Mouse (Mus musculus): ENCODE results near the gene Sh3yl1. TPM values are rescaled to one million over a fixed set of nuclear protein-coding genes. Genes with fewer than 3 reads are reported as not detected.

Gene Sh3yl1
- total and polyA plus RNA-seq, 2 experiments from 2014 or later, result 25.1 to 54.3 TPM

DNA sequence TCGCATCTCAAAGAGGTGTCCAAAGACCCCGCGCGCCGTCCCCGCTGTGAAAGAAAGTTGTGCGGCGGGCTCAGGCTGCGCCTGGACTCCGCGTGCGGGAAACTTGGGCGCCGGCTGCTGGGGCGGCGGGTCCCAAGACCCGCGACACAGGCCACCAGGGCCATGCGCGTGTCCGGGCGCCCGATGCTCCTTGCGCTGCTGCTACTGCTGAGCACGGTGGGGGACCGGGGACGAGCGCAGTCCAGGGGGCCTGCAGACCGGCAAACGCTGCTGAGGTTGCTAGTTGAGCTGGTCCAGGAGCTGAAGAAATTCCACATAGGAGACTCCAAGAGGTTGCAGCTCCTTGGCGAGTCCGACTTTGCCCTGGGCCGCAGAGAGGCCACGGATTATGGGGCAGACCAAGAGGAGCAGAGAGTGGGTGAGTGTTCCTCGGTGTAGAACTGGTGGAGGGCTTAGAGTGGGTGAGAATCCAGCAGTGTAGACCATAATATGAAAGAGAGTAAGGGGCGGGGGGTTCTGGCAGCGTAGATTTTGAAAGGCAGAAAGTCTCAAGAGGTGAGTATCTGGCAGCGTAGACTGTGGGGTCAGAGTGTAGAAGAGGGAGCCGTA lies 26.7 kb upstream of the Sh3yl1 start:
- Histone ChIP-seq H3K9ac (peak overlapping the region; percentile 47), H3K4me2 (ENCODE audit: low read depth) (peak overlapping the region; percentile 98), H3K27ac (ENCODE audit: low read depth, low read length) (no peak overlapping the region), H3K4me1 (ENCODE audit: insufficient read depth) (0 out of 2 replicates have a peak, but pooled peaks cover 5% of the 10 kb centered on the region), H3K9me3 (ENCODE audit: low read length) (no peaks in the 10 kb centered on the region), H3K36me3 (ENCODE audit: insufficient read depth) (no peaks in the 10 kb centered on the region), H3K27me3 (ENCODE audit: insufficient read depth, low read length) (peaks cover 21% of the 10 kb centered on the region), H3K4me3 (ENCODE audit: low read depth, low read length) (peak overlapping the region; percentile 47)
- ATAC-seq (peak; percentile 48), DNase-seq (no peak)
- 8% methylated on average over 39 of the region's 39 CpGs for WGBS
- TF ChIP-seq CTCF (IDR thresholded peaks at IDR 0.05; ENCODE audit: low read depth), result no peak

DNA sequence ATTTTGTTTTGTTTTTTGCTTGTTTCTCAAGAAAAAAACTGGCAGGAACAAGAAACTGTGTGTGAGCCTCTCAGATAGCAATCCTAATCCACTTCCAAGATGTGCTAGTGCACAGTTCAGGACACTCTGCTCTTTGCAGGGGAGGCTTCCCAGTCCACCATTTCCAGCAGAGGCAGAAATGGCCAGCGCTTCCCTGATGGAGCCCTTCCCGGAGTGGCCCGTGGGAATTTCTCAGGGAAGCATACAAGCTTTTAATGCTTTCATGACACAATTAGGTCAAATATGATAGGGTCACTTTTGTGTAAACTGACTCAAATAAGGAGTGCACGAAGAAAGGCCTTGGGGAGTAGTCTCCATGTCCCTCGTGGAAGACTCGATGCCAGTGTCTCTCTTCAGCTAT lies 25.6 kb upstream of the Sh3yl1 start:
- no peak for TF ChIP-seq CTCF (IDR thresholded peaks at IDR 0.05; ENCODE audit: low read depth)

DNA sequence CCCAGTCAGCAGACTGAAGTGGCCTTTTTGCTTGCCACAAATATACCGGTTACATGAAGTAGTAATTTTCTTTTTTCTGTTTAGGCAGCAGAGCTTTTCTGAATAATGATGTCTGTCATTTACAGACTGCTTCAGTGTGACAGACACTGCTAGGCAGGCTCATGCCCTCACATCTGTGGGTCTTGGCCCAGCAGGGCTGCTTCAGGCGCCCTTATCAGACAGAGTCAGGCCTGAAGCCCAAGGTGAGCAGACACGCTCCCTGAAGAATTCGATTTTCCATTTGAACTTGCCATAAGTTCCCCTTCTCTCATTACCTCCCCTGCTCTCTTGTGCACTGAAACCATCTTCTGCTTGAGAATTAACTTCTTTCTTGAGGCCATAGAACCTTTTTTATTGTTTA lies 23.5 kb upstream of the Sh3yl1 start:
- no peak overlapping the region for H3K4me2 ChIP-seq (ENCODE audit: low read depth)
- no peak overlapping the region for H3K4me3 ChIP-seq (ENCODE audit: low read depth, low read length)
- ATAC-seq, result no peak
- no peak for TF ChIP-seq CTCF (IDR thresholded peaks at IDR 0.05; ENCODE audit: low read depth)
- no peaks in the 10 kb centered on the region for H3K36me3 ChIP-seq (ENCODE audit: insufficient read depth)
- no peak overlapping the region for H3K27ac ChIP-seq (ENCODE audit: low read depth, low read length)
- 0 out of 2 replicates have a peak, but pooled peaks cover 5% of the 10 kb centered on the region for H3K4me1 ChIP-seq (ENCODE audit: insufficient read depth)
- DNase-seq, result no peak
- H3K9ac ChIP-seq, result no peak overlapping the region
- peaks cover 19% of the 10 kb centered on the region for H3K27me3 ChIP-seq (ENCODE audit: insufficient read depth, low read length)
- WGBS, result 82% methylated on average over 4 of the region's 4 CpGs
- no peaks in the 10 kb centered on the region for H3K9me3 ChIP-seq (ENCODE audit: low read length)

More for the DNA sequence above, 25.6 kb upstream of the Sh3yl1 start:
- Histone ChIP-seq H3K4me2 (ENCODE audit: low read depth) (no peak overlapping the region), H3K4me3 (ENCODE audit: low read depth, low read length) (no peak overlapping the region), H3K27ac (ENCODE audit: low read depth, low read length) (no peak overlapping the region), H3K9ac (no peak overlapping the region), H3K4me1 (ENCODE audit: insufficient read depth) (0 out of 2 replicates have a peak, but pooled peaks cover 5% of the 10 kb centered on the region), H3K36me3 (ENCODE audit: insufficient read depth) (no peaks in the 10 kb centered on the region), H3K9me3 (ENCODE audit: low read length) (no peaks in the 10 kb centered on the region), H3K27me3 (ENCODE audit: insufficient read depth, low read length) (peaks cover 21% of the 10 kb centered on the region)
- 79% methylated on average over 6 of the region's 6 CpGs for WGBS
- no peak for DNase-seq
- ATAC-seq, result no peak

DNA sequence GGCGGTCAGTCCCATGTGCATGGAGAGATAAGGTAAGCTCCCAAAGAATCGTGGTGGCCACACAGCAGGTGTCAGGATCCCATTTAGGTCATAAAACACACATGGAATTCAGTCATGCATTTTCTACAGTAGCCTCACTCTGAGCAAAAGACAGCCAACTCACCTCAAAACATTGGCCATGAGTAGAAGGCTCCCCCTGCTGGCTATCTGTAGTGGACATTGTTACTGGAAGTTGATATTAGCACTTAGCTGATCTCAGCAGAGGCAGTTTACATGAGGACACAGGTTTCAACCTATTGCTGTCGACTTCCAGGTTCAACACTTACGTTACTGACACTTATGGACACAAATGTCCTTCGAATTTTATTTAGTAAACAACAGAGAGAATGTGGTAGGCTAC lies 21.4 kb upstream of the Sh3yl1 start:
- DNase-seq, result peak; percentile 78
- Histone ChIP-seq H3K27ac (ENCODE audit: low read depth, low read length) (no peak overlapping the region), H3K27me3 (ENCODE audit: insufficient read depth, low read length) (peaks cover 9% of the 10 kb centered on the region), H3K36me3 (ENCODE audit: insufficient read depth) (no peaks in the 10 kb centered on the region), H3K9me3 (ENCODE audit: low read length) (no peaks in the 10 kb centered on the region), H3K4me1 (ENCODE audit: insufficient read depth) (no peaks in the 10 kb centered on the region), H3K4me2 (ENCODE audit: low read depth) (no peak overlapping the region), H3K9ac (no peak overlapping the region), H3K4me3 (ENCODE audit: low read depth, low read length) (no peak overlapping the region)
- TF ChIP-seq CTCF (IDR thresholded peaks at IDR 0.05; ENCODE audit: low read depth), result peak; percentile 87
- WGBS, result 36% methylated on average over 5 of the region's 5 CpGs
- peak; percentile 68 for ATAC-seq

DNA sequence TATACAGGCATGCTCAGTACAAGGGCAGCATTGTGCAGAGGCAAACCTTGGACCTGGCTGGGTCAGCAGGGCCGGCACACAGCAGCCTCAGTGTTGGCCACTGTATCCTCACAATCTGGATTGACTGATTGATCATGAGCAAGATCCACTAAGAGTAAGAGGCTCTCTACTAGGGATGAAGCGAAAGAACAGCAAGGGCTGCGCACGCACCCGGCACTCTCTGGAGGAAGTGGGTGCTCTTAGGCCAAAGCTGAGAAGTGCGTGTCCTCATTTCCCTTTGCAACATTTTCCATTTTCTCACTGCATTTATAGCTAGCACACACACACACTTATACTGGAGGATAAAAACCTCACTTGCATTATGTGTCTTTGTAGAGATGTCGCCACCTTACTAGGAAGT lies 20.0 kb upstream of the Sh3yl1 start:
- no peak for DNase-seq
- no peaks in the 10 kb centered on the region for H3K27me3 ChIP-seq (ENCODE audit: insufficient read depth, low read length)
- no peaks in the 10 kb centered on the region for H3K4me1 ChIP-seq (ENCODE audit: insufficient read depth)
- no peaks in the 10 kb centered on the region for H3K36me3 ChIP-seq (ENCODE audit: insufficient read depth)
- H3K4me3 ChIP-seq (ENCODE audit: low read depth, low read length), result no peak overlapping the region
- 85% methylated on average over 7 of the region's 7 CpGs for WGBS
- no peak overlapping the region for H3K27ac ChIP-seq (ENCODE audit: low read depth, low read length)
- no peak for TF ChIP-seq CTCF (IDR thresholded peaks at IDR 0.05; ENCODE audit: low read depth)
- H3K4me2 ChIP-seq (ENCODE audit: low read depth), result no peak overlapping the region
- H3K9me3 ChIP-seq (ENCODE audit: low read length), result no peaks in the 10 kb centered on the region
- H3K9ac ChIP-seq, result no peak overlapping the region
- no peak for ATAC-seq

DNA sequence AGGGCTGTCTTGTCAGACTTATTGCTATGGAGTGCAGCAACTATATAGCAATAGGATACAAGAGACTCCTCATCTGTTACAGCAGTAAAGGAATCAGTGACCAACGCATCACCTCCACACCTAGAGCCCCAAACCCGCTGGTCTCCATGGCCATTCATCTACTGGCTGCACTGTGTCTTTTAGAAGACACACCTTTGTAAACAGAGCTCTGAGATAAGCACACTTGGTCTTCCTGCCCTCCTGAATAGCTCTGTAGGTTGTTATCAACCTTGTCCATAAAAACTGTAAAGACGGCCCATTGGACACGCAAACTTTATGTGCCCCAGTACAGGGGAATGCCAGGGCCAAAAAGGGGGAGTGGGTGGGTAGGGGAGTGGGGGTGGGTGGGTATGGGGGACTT lies 14.4 kb upstream of the Sh3yl1 start:
- no peak for TF ChIP-seq CTCF (IDR thresholded peaks at IDR 0.05; ENCODE audit: low read depth)
- Histone ChIP-seq H3K27me3 (ENCODE audit: insufficient read depth, low read length) (no peaks in the 10 kb centered on the region), H3K27ac (ENCODE audit: low read depth, low read length) (no peak overlapping the region), H3K9me3 (ENCODE audit: low read length) (no peaks in the 10 kb centered on the region), H3K9ac (no peak overlapping the region), H3K4me2 (ENCODE audit: low read depth) (no peak overlapping the region), H3K4me1 (ENCODE audit: insufficient read depth) (no peaks in the 10 kb centered on the region), H3K36me3 (ENCODE audit: insufficient read depth) (peaks cover 14% of the 10 kb centered on the region; the same call in 1 of the 2 replicates), H3K4me3 (ENCODE audit: low read depth, low read length) (no peak overlapping the region)
- DNase-seq, result no peak
- 95% methylated on average over 4 of the region's 4 CpGs for WGBS
- ATAC-seq, result no peak

DNA sequence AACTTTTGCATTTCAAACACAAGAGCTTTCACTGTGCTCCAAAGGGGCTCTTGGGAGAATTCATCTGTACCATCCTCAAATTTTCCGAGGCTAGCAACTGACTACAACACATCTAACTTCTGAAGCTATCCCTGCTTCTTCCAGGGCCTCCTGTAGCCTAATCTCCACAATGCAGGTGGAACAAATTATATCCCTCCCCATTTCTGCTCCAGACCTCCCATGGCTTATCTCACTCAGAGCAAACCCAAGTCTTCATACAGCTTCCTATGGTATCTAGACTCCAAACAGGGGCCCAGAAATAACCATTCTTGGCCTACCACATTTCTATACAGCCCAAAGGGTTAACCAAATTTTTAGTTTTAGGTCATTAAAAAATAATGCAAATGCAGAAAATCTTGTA lies 2.8 kb upstream of the Sh3yl1 start:
- DNase-seq, result no peak
- H3K27ac ChIP-seq (ENCODE audit: low read depth, low read length), result no peak overlapping the region
- peaks cover 10% of the 10 kb centered on the region; the same call in 1 of the 2 replicates for H3K36me3 ChIP-seq (ENCODE audit: insufficient read depth)
- H3K4me3 ChIP-seq (ENCODE audit: low read depth, low read length), result no peak overlapping the region
- peaks cover 17% of the 10 kb centered on the region for H3K4me1 ChIP-seq (ENCODE audit: insufficient read depth)
- H3K9me3 ChIP-seq (ENCODE audit: low read length), result no peaks in the 10 kb centered on the region
- no peak overlapping the region for H3K4me2 ChIP-seq (ENCODE audit: low read depth)
- 85% methylated on average over 1 of the region's 1 CpGs for WGBS
- H3K9ac ChIP-seq, result no peak overlapping the region
- H3K27me3 ChIP-seq (ENCODE audit: insufficient read depth, low read length), result no peaks in the 10 kb centered on the region
- TF ChIP-seq CTCF (IDR thresholded peaks at IDR 0.05; ENCODE audit: low read depth), result no peak
- ATAC-seq, result no peak
